ENCODE assay signal across 8 mouse cellular contexts in genomic region chr15:36937757-36938498, GRCm38 (mm10).
DNase-seq lines count a peak whose midpoint lies in the region; ATAC-seq and TF ChIP-seq lines count a peak whose summit lies in the region.

No protein-coding gene starts in this region.

- no peaks in the 10 kb centered on the region for H3K79me2 ChIP-seq in CH12.LX (replicated peaks; ENCODE audit: control insufficient read depth, extremely low read depth, insufficient read depth, poor library complexity, severe bottlenecking)

- peak overlapping the region; percentile 96 for H3K27ac ChIP-seq in heart, embryonic 10.5 days
- peak overlapping the region; percentile 21 for H3K27ac ChIP-seq in CH12.LX (ENCODE audit: insufficient read depth, low read depth)
- H3K27ac ChIP-seq in embryonic facial prominence, embryonic 12.5 days: peak overlapping the region; percentile 88
- peak overlapping the region; percentile 75 for H3K27ac ChIP-seq in intestine, postnatal 0 days (ENCODE audit: low read depth, low read length)
- H3K27ac ChIP-seq in midbrain, embryonic 11.5 days (ENCODE audit: low read depth, low read length): peak overlapping the region; percentile 85
- H3K27ac ChIP-seq in thymus, adult 2 months (ENCODE audit: control insufficient read depth, insufficient read depth, low read length): peak overlapping the region; percentile 76

- peak overlapping the region; percentile 73 for H3K4me2 ChIP-seq in CH12.LX (ENCODE audit: insufficient read depth, low read depth, poor library complexity, severe bottlenecking)
- peak overlapping the region; percentile 85 for H3K4me2 ChIP-seq in embryonic facial prominence, embryonic 12.5 days (replicated peaks)
- peak overlapping the region; percentile 83 for H3K4me2 ChIP-seq in intestine, postnatal 0 days (replicated peaks; ENCODE audit: low read depth)
- peak overlapping the region; percentile 84 for H3K4me2 ChIP-seq in midbrain, embryonic 11.5 days

- H3K27me3 ChIP-seq in heart, embryonic 10.5 days (ENCODE audit: insufficient read depth, poor library complexity, severe bottlenecking): no peaks in the 10 kb centered on the region
- H3K27me3 ChIP-seq in CH12.LX (replicated peaks): no peaks in the 10 kb centered on the region
- no peaks in the 10 kb centered on the region for H3K27me3 ChIP-seq in embryonic facial prominence, embryonic 12.5 days
- no peaks in the 10 kb centered on the region for H3K27me3 ChIP-seq in intestine, postnatal 0 days (replicated peaks; ENCODE audit: control insufficient read depth, insufficient read depth, low read length)
- no peaks in the 10 kb centered on the region for H3K27me3 ChIP-seq in midbrain, embryonic 11.5 days (ENCODE audit: control insufficient read depth, insufficient read depth, low read length)
- no peaks in the 10 kb centered on the region for H3K27me3 ChIP-seq in thymus, adult 2 months (ENCODE audit: control insufficient read depth, insufficient read depth, low read length)

- peaks cover 23% of the 10 kb centered on the region for H3K4me1 ChIP-seq in heart, embryonic 10.5 days
- H3K4me1 ChIP-seq in CH12.LX (ENCODE audit: control insufficient read depth in 1 of 2, insufficient read depth in 2 of 2): peaks cover 34 to 58% of the 10 kb centered on the region in 2 experiments
- H3K4me1 ChIP-seq in embryonic facial prominence, embryonic 12.5 days: peaks cover 13% of the 10 kb centered on the region
- no peaks in the 10 kb centered on the region; the same call in 1 of the 2 replicates for H3K4me1 ChIP-seq in intestine, postnatal 0 days (replicated peaks; ENCODE audit: control insufficient read depth, insufficient read depth, low read length)
- H3K4me1 ChIP-seq in midbrain, embryonic 11.5 days (ENCODE audit: control insufficient read depth, insufficient read depth, low read length): peaks cover 10% of the 10 kb centered on the region
- peaks cover 15% of the 10 kb centered on the region for H3K4me1 ChIP-seq in thymus, adult 2 months (replicated peaks; ENCODE audit: control insufficient read depth, insufficient read depth, low read length)

- no peaks in the 10 kb centered on the region for H3K36me3 ChIP-seq in heart, embryonic 10.5 days
- no peaks in the 10 kb centered on the region for H3K36me3 ChIP-seq in CH12.LX (replicated peaks in 1 of 2; ENCODE audit: control insufficient read depth in 1 of 2, insufficient read depth in 1 of 2, low read length in 1 of 2)
- no peaks in the 10 kb centered on the region for H3K36me3 ChIP-seq in embryonic facial prominence, embryonic 12.5 days
- H3K36me3 ChIP-seq in intestine, postnatal 0 days (ENCODE audit: control insufficient read depth, insufficient read depth): no peaks in the 10 kb centered on the region
- no peaks in the 10 kb centered on the region for H3K36me3 ChIP-seq in midbrain, embryonic 11.5 days (ENCODE audit: control insufficient read depth, insufficient read depth, low read length)
- H3K36me3 ChIP-seq in thymus, adult 2 months (ENCODE audit: control insufficient read depth, insufficient read depth, low read length): no peaks in the 10 kb centered on the region

- peak overlapping the region; percentile 67 for H3K4me3 ChIP-seq in heart, embryonic 10.5 days
- H3K4me3 ChIP-seq in CH12.LX (replicated peaks in 1 of 3; ENCODE audit: low read depth in 2 of 3, low read length in 2 of 3, poor library complexity in 1 of 3): peak overlapping the region; percentile 51 to 67 (median 64)
- H3K4me3 ChIP-seq in embryonic facial prominence, embryonic 12.5 days: peak overlapping the region; percentile 52
- H3K4me3 ChIP-seq in intestine, postnatal 0 days (ENCODE audit: low read depth, low read length): peak overlapping the region; percentile 46
- H3K4me3 ChIP-seq in midbrain, embryonic 11.5 days (ENCODE audit: low read depth, low read length): peak overlapping the region; percentile 51
- H3K4me3 ChIP-seq in thymus, adult 2 months (ENCODE audit: control insufficient read depth, insufficient read depth, low read length): peak overlapping the region; percentile 45

- DNase-seq in heart, embryonic 10.5 days (ENCODE audit: low spot score): no peak
- DNase-seq in heart, adult 11 months: no peak
- peak; percentile 83 for DNase-seq in CH12.LX (ENCODE audit: extremely low read depth)
- peak; percentile 90 for DNase-seq in midbrain, embryonic 11.5 days (ENCODE audit: low spot score, missing footprints)
- DNase-seq in thymus, adult 2 months: peak; percentile 67
- no peak for DNase-seq in c-Kit-positive CD71-positive TER-119-positive erythroid progenitor cells, embryonic 14.5 days (ENCODE audit: low spot score)

- ATAC-seq in embryonic facial prominence, embryonic 12.5 days (ENCODE audit: insufficient number of reproducible peaks, insufficient read depth, low FRiP score, low TSS enrichment): 0 out of 2 replicates have a peak, but pooled peaks have one; percentile 3
- ATAC-seq in intestine, postnatal 0 days: peak; percentile 16; the same call in 1 of the 2 replicates
- ATAC-seq in midbrain, embryonic 11.5 days (ENCODE audit: low FRiP score): peak; percentile 1; the same call in 1 of the 2 replicates

- no peak for TF ChIP-seq CTCF in CH12.LX (conservative IDR thresholded peaks at IDR 0.05 in 1 of 2, IDR thresholded peaks at IDR 0.05 in 1 of 2; ENCODE audit: low read depth in 2 of 2, low read length in 2 of 2)
- no peak for TF ChIP-seq CTCF in intestine, postnatal 0 days (IDR thresholded peaks at IDR 0.05; ENCODE audit: low read depth)
- TF ChIP-seq CTCF in thymus, adult 2 months (IDR thresholded peaks at IDR 0.05; ENCODE audit: borderline replicate concordance, control insufficient read depth, extremely low read depth, insufficient read depth, low read length, poor library complexity): no peak

- no peaks in the 10 kb centered on the region for H3K9me3 ChIP-seq in heart, embryonic 10.5 days
- no peaks in the 10 kb centered on the region for H3K9me3 ChIP-seq in CH12.LX (replicated peaks; ENCODE audit: low read length)
- H3K9me3 ChIP-seq in embryonic facial prominence, embryonic 12.5 days: no peaks in the 10 kb centered on the region
- no peaks in the 10 kb centered on the region for H3K9me3 ChIP-seq in intestine, postnatal 0 days (ENCODE audit: control insufficient read depth)
- H3K9me3 ChIP-seq in midbrain, embryonic 11.5 days (ENCODE audit: control insufficient read depth, low read length): no peaks in the 10 kb centered on the region

- peak; percentile 35; the same call in 1 of the 2 replicates for TF ChIP-seq POLR2A in CH12.LX (IDR thresholded peaks at IDR 0.05; ENCODE audit: low read depth, low read length)
- TF ChIP-seq POLR2A in thymus, adult 2 months (IDR thresholded peaks at IDR 0.05; ENCODE audit: control insufficient read depth, extremely low read depth, insufficient read depth, low read length, poor library complexity): no peak

- TF ChIP-seq RAD21 in CH12.LX (IDR thresholded peaks at IDR 0.05; ENCODE audit: low read depth, low read length): no peak; the same call in 1 of the 2 replicates

- peak overlapping the region; percentile 68 for H3K9ac ChIP-seq in CH12.LX (ENCODE audit: insufficient read depth, low read depth)
- H3K9ac ChIP-seq in embryonic facial prominence, embryonic 12.5 days: peak overlapping the region; percentile 60
- H3K9ac ChIP-seq in intestine, postnatal 0 days (ENCODE audit: low read depth, low read length): peak overlapping the region; percentile 66
- H3K9ac ChIP-seq in midbrain, embryonic 11.5 days (ENCODE audit: low read length): peak overlapping the region; percentile 87

- dilution Hi-C loops in CH12.LX (cut with MboI; ENCODE audit: extremely low pct_ligation_motif_present, extremely low pct_unique_long_range_greater_than_20kb, low sequenced_read_pairs): no loop called here

- in situ Hi-C loops in CH12.LX (cut with MboI; ENCODE audit: low pct_ligation_motif_present, low pct_unique_long_range_greater_than_20kb, low sequenced_read_pairs): no loop called here

- 34% methylated on average over 13 of the region's 13 CpGs for WGBS in heart, embryonic 10.5 days
- 13% methylated on average over 13 of the region's 13 CpGs for WGBS in embryonic facial prominence, embryonic 12.5 days
- WGBS in intestine, postnatal 0 days: 26% methylated on average over 13 of the region's 13 CpGs
- WGBS in midbrain, embryonic 11.5 days: 23% methylated on average over 13 of the region's 13 CpGs
- 4% methylated on average over 13 of the region's 13 CpGs for WGBS in thymus, adult 2 months

- 0 out of 2 replicates have a peak, but pooled peaks have one; percentile 13 for TF ChIP-seq EP300 in CH12.LX (IDR thresholded peaks at IDR 0.05; ENCODE audit: low read length)

TF ChIP-seq in CH12.LX, 34 proteins besides CTCF, POLR2A, EP300 and RAD21:
- TF ChIP-seq NRF1 (IDR thresholded peaks at IDR 0.05; ENCODE audit: low read depth, low read length) (no peak), BHLHE40 (IDR thresholded peaks at IDR 0.05; ENCODE audit: low read depth, low read length) (0 out of 2 replicates have a peak, but pooled peaks have one; percentile 2), SIN3A (IDR thresholded peaks at IDR 0.05; ENCODE audit: low read length) (peak; percentile 58; the same call in 1 of the 2 replicates)
TF ChIP-seq in CH12.LX: peak in this region for 2.

Comparison
In these comparisons a context has a peak if more than half of its experiments do, and no peak if none do; other contexts are left out.
1. DNase-seq: peak in CH12.LX (single experiment), midbrain, embryonic 11.5 days (single experiment) and thymus, adult 2 months (single experiment); none in heart, embryonic 10.5 days (single experiment), heart, adult 11 months (single experiment) and c-Kit-positive CD71-positive TER-119-positive erythroid progenitor cells, embryonic 14.5 days (single experiment).
2. H3K27ac ChIP-seq: peak in every context shown above with its lines; median percentile 96 in heart, embryonic 10.5 days; 88 in embryonic facial prominence, embryonic 12.5 days; 85 in midbrain, embryonic 11.5 days; 76 in thymus, adult 2 months; 75 in intestine, postnatal 0 days; 21 in CH12.LX.
3. Peak in every context shown above with its lines, with median percentiles within 50 percentile points of each other: H3K4me3 ChIP-seq, H3K4me2 ChIP-seq, H3K9ac ChIP-seq and ATAC-seq.